ENCODE assay signal across 8 mouse cellular contexts in genomic region chr17:33825462-33825861, GRCm38 (mm10). TPM values are rescaled to one million over a fixed set of nuclear protein-coding genes. Genes with fewer than 3 reads are reported as not detected.
A peak's percentile ranks its signal among the peaks of the same experiment; 100 is the strongest.
DNase-seq lines count a peak whose midpoint lies in the region; ATAC-seq and TF ChIP-seq lines count a peak whose summit lies in the region.

No protein-coding gene starts in this region.

- no peak for TF ChIP-seq CTCF in layer of hippocampus, adult 2 months (conservative IDR thresholded peaks at IDR 0.05)

- H3K79me2 ChIP-seq in myocyte (ENCODE audit: control insufficient read depth, insufficient read depth): peaks cover 69% of the 10 kb centered on the region

- H3K4me1 ChIP-seq in embryonic facial prominence, embryonic 11.5 days (ENCODE audit: control insufficient read depth, insufficient read depth, low read length): no peaks in the 10 kb centered on the region; the same call in none of the 2 replicates
- H3K4me1 ChIP-seq in intestine, embryonic 14.5 days (replicated peaks; ENCODE audit: control insufficient read depth, insufficient read depth, low read length): peaks cover 26% of the 10 kb centered on the region

- no peak for ATAC-seq in embryonic facial prominence, embryonic 11.5 days (replicated peaks; ENCODE audit: insufficient number of reproducible peaks, low FRiP score, low TSS enrichment, low read depth)
- ATAC-seq in intestine, embryonic 14.5 days (replicated peaks; ENCODE audit: low FRiP score, low TSS enrichment, low read depth): no peak

- H3K9me3 ChIP-seq in embryonic facial prominence, embryonic 11.5 days (replicated peaks; ENCODE audit: control insufficient read depth, low read length): no peaks in the 10 kb centered on the region
- no peaks in the 10 kb centered on the region for H3K9me3 ChIP-seq in intestine, embryonic 14.5 days (ENCODE audit: control insufficient read depth, low read length)

- H3K27ac ChIP-seq in layer of hippocampus, adult 2 months: peak overlapping the region; percentile 95; the same call in 1 of the 2 replicates
- no peak overlapping the region for H3K27ac ChIP-seq in embryonic facial prominence, embryonic 11.5 days (replicated peaks; ENCODE audit: low read depth, low read length)
- no peak overlapping the region for H3K27ac ChIP-seq in intestine, embryonic 14.5 days (ENCODE audit: low read depth)

- H3K4me2 ChIP-seq in embryonic facial prominence, embryonic 11.5 days (ENCODE audit: low read depth, low read length): peak overlapping the region; percentile 64
- peak overlapping the region; percentile 61 for H3K4me2 ChIP-seq in intestine, embryonic 14.5 days (ENCODE audit: low read length)
- peak overlapping the region; percentile 82 for H3K4me2 ChIP-seq in myocyte (ENCODE audit: low read depth)

- peak overlapping the region; percentile 63 for H3K4me3 ChIP-seq in layer of hippocampus, adult 2 months
- peak overlapping the region; percentile 69 for H3K4me3 ChIP-seq in embryonic facial prominence, embryonic 11.5 days (ENCODE audit: low read depth, low read length)
- H3K4me3 ChIP-seq in intestine, embryonic 14.5 days (ENCODE audit: low read depth, low read length): peak overlapping the region; percentile 99
- peak overlapping the region; percentile 94 for H3K4me3 ChIP-seq in myocyte

- DNase-seq in layer of hippocampus, adult 2 months (ENCODE audit: low spot score in 2 of 2): no peak
- no peak for DNase-seq in layer of hippocampus, postnatal 25 days (ENCODE audit: extremely low spot score in 1 of 2, low spot score in 1 of 2)
- no peak for DNase-seq in embryonic facial prominence, embryonic 11.5 days (ENCODE audit: low spot score)
- no peak for DNase-seq in intestine, embryonic 14.5 days (ENCODE audit: low spot score)
- DNase-seq in urinary bladder, postnatal 36 days (ENCODE audit: low spot score in 2 of 2): no peak
- no peak for DNase-seq in spleen, adult 12 weeks (ENCODE audit: low spot score)
- DNase-seq in gastrocnemius, postnatal 4 days (ENCODE audit: low spot score in 2 of 2): no peak

- no peak for TF ChIP-seq POLR2A in myocyte (IDR thresholded peaks at IDR 0.05; ENCODE audit: insufficient read length, low read depth)

- no peak overlapping the region for H3ac ChIP-seq in myocyte (ENCODE audit: control insufficient read depth, insufficient read length)

- H3K27me3 ChIP-seq in embryonic facial prominence, embryonic 11.5 days (ENCODE audit: control insufficient read depth, insufficient read depth, low read length): no peaks in the 10 kb centered on the region
- H3K27me3 ChIP-seq in intestine, embryonic 14.5 days (replicated peaks; ENCODE audit: control insufficient read depth, insufficient read depth, low read length): no peaks in the 10 kb centered on the region
- no peaks in the 10 kb centered on the region for H3K27me3 ChIP-seq in myocyte (ENCODE audit: control insufficient read depth, insufficient read depth, insufficient read length)

- 88% methylated on average over 8 of the region's 8 CpGs for WGBS in embryonic facial prominence, embryonic 11.5 days
- 83% methylated on average over 8 of the region's 8 CpGs for WGBS in intestine, embryonic 14.5 days

- H3K9ac ChIP-seq in embryonic facial prominence, embryonic 11.5 days (replicated peaks; ENCODE audit: low read length): peak overlapping the region; percentile 80; the same call in 1 of the 2 replicates
- peak overlapping the region; percentile 95 for H3K9ac ChIP-seq in intestine, embryonic 14.5 days (ENCODE audit: low read length)

- H3K36me3 ChIP-seq in embryonic facial prominence, embryonic 11.5 days (replicated peaks; ENCODE audit: control insufficient read depth, insufficient read depth, low read depth, low read length): peaks cover 8% of the 10 kb centered on the region; the same call in 1 of the 2 replicates
- H3K36me3 ChIP-seq in intestine, embryonic 14.5 days (ENCODE audit: control insufficient read depth, insufficient read depth, low read length): peaks cover 53% of the 10 kb centered on the region
- peaks cover 33% of the 10 kb centered on the region for H3K36me3 ChIP-seq in myocyte (ENCODE audit: control insufficient read depth, insufficient read depth)

TF ChIP-seq in myocyte, 11 proteins besides CTCF, POLR2A, EP300 and RAD21:
- TF ChIP-seq MAX (IDR thresholded peaks at IDR 0.05; ENCODE audit: low read depth) (no peak), MYOD1 (IDR thresholded peaks at IDR 0.05; ENCODE audit: control insufficient read depth in 1 of 3, insufficient read length in 2 of 3, low read depth in 2 of 3) (no peak), SRF (IDR thresholded peaks at IDR 0.05; ENCODE audit: control insufficient read depth, insufficient read length, low read depth) (no peak), CEBPB (IDR thresholded peaks at IDR 0.05; ENCODE audit: insufficient read depth, poor library complexity, severe bottlenecking) (no peak), TCF12 (IDR thresholded peaks at IDR 0.05; ENCODE audit: insufficient read depth, poor library complexity, severe bottlenecking) (no peak), TCF3 (IDR thresholded peaks at IDR 0.05; ENCODE audit: insufficient read length, low read depth) (no peak), REST (IDR thresholded peaks at IDR 0.05; ENCODE audit: insufficient read depth, insufficient read length) (no peak), E2F4 (IDR thresholded peaks at IDR 0.05; ENCODE audit: insufficient read depth) (no peak), POLR2AphosphoS2 (IDR thresholded peaks at IDR 0.05; ENCODE audit: insufficient read length, low read depth) (no peak), USF1 (IDR thresholded peaks at IDR 0.05; ENCODE audit: low read depth) (no peak), MYOG (IDR thresholded peaks at IDR 0.05; ENCODE audit: control insufficient read depth in 1 of 3, insufficient read depth in 1 of 3, insufficient read length in 2 of 3, low read depth in 2 of 3) (no peak)

RNA-seq across cellular contexts. Expression of gene Ndufa7, which starts 1.1 kb away (rescaled TPM):
- 100 to 1,000 TPM; 207 to 208 TPM for total RNA-seq in layer of hippocampus, adult 2 months (2021)
- total RNA-seq in layer of hippocampus, postnatal 25 days (2021): 100 to 1,000 TPM; 214 to 222 TPM
- polyA plus RNA-seq in embryonic facial prominence, embryonic 11.5 days (2014; fragmentation: Nextera tagmentation; extraction: Ambion mirVana): 392 and 414 TPM in 2 replicates
- polyA plus RNA-seq in intestine, embryonic 14.5 days (2014; fragmentation: Nextera tagmentation; extraction: Ambion mirVana): 589 and 606 TPM in 2 replicates
- 614 TPM for polyA plus RNA-seq in myocyte (2012; fragmentation: generic; extraction: Trizol)
- 100 to 1,000 TPM; 292 to 312 TPM for total RNA-seq in gastrocnemius, postnatal 4 days (2021)

RNA-seq across cellular contexts. Expression of gene Rps28, which starts 1.1 kb away (rescaled TPM):
- 100 to 1,000 TPM; 723 to 770 TPM for total RNA-seq in layer of hippocampus, adult 2 months (2021)
- 100 to 1,000 TPM; 728 to 834 TPM for total RNA-seq in layer of hippocampus, postnatal 25 days (2021)
- 824 and 897 TPM in 2 replicates for polyA plus RNA-seq in embryonic facial prominence, embryonic 11.5 days (2014; fragmentation: Nextera tagmentation; extraction: Ambion mirVana)
- polyA plus RNA-seq in intestine, embryonic 14.5 days (2014; fragmentation: Nextera tagmentation; extraction: Ambion mirVana): 1,343 and 1,538 TPM in 2 replicates
- 6,768 TPM for polyA plus RNA-seq in myocyte (2012; fragmentation: generic; extraction: Trizol)
- total RNA-seq in gastrocnemius, postnatal 4 days (2021): 1,000 to 10,000 TPM; 1,603 to 1,661 TPM

RNA-seq across cellular contexts. Expression of gene Kank3, which starts 15.1 kb away (rescaled TPM):
- total RNA-seq in layer of hippocampus, adult 2 months (2021): 10 to 100 TPM; 35.2 to 40.6 TPM
- 10 to 100 TPM; 27.8 to 35.8 TPM for total RNA-seq in layer of hippocampus, postnatal 25 days (2021)
- 18.2 and 25.1 TPM in 2 replicates for polyA plus RNA-seq in embryonic facial prominence, embryonic 11.5 days (2014; fragmentation: Nextera tagmentation; extraction: Ambion mirVana)
- 28.0 and 28.8 TPM in 2 replicates for polyA plus RNA-seq in intestine, embryonic 14.5 days (2014; fragmentation: Nextera tagmentation; extraction: Ambion mirVana)
- 8.3 TPM for polyA plus RNA-seq in myocyte (2012; fragmentation: generic; extraction: Trizol)
- 10 to 100 TPM; 31.6 to 33.4 TPM for total RNA-seq in gastrocnemius, postnatal 4 days (2021)

RNA-seq across cellular contexts. Expression of gene Cd320, which starts 17.4 kb away (rescaled TPM):
- total RNA-seq in layer of hippocampus, adult 2 months (2021): 10 to 100 TPM; 22.6 to 25.0 TPM
- total RNA-seq in layer of hippocampus, postnatal 25 days (2021): 10 to 100 TPM; 23.7 to 23.8 TPM
- polyA plus RNA-seq in embryonic facial prominence, embryonic 11.5 days (2014; fragmentation: Nextera tagmentation; extraction: Ambion mirVana): 76.2 and 80.9 TPM in 2 replicates
- polyA plus RNA-seq in intestine, embryonic 14.5 days (2014; fragmentation: Nextera tagmentation; extraction: Ambion mirVana): 77.8 and 86.7 TPM in 2 replicates
- polyA plus RNA-seq in myocyte (2012; fragmentation: generic; extraction: Trizol): 83.1 TPM
- total RNA-seq in gastrocnemius, postnatal 4 days (2021): 10 to 100 TPM; 14.1 to 16.5 TPM

RNA-seq across cellular contexts. Expression of gene Angptl4, which starts 43.8 kb away (rescaled TPM):
- total RNA-seq in layer of hippocampus, adult 2 months (2021): 1 to 10 TPM; 4.1 to 4.2 TPM
- 1 to 10 TPM; 3.8 to 4.0 TPM for total RNA-seq in layer of hippocampus, postnatal 25 days (2021)
- 44.5 and 48.9 TPM in 2 replicates for polyA plus RNA-seq in embryonic facial prominence, embryonic 11.5 days (2014; fragmentation: Nextera tagmentation; extraction: Ambion mirVana)
- polyA plus RNA-seq in intestine, embryonic 14.5 days (2014; fragmentation: Nextera tagmentation; extraction: Ambion mirVana): 18.0 and 22.0 TPM in 2 replicates
- polyA plus RNA-seq in myocyte (2012; fragmentation: generic; extraction: Trizol): 42.8 TPM
- total RNA-seq in gastrocnemius, postnatal 4 days (2021): 10 to 100 TPM; 22.5 to 43.8 TPM
